Mouse (Mus musculus): Measurements from ENCODE around the gene Hoxd10. TPM values are rescaled to one million over a fixed set of nuclear protein-coding genes. Genes with fewer than 3 reads are reported as not detected.

The Hoxd10 gene
- polyA plus RNA-seq, 1 experiment from 2014 or later = not detected

DNA sequence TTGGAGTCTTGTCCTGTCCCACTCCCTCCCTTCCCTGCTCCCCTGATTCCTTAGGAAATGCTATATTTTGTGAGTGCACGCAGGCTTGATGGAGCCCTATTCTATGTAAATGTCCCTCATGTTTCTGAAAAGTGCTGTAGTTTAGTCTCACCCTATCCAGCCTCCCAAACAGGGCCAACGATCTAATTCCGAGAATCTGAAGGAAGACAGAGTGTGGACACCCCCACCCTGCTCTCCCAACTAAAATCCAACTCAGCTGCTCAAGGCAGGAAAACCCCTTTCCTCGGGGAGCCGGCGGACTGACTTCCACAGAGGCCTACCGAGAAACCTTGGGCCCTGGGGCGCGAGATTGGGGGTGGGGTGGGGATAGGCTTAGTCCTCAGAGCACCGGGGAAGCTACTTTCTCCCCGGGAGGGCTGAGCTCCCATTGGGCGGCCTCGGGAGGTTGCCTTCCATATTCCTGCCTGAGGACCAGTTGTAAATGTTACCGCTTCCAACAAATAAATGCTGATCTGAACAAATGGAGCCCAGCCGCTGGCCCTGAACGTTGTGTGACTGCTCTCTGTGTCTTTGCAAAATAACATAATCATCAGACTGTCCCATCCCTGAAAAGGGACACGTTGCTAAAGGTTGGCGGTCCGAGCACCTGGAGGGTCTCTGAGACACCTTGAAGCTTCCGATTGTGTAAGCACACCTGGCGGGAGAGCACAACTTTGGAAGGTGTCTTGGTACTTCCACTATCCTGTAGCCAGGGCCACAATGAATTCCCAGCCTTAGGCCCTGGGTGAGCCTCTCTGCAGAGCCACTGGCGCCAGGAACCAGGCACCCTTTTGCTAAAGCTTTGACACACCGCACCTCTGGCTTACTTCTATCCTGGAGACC is 8.2 kb downstream of the Hoxd10 start:
- Histone ChIP-seq H3K27ac (replicated peaks) (no peak overlapping the region), H3K9ac (ENCODE audit: low read length) (no peak overlapping the region), H3K27me3 (ENCODE audit: control insufficient read depth, insufficient read depth, low read length) (peaks cover 36% of the 10 kb centered on the region), H3K4me3 (ENCODE audit: low read depth, low read length) (no peak overlapping the region), H3K4me1 (replicated peaks; ENCODE audit: control insufficient read depth, insufficient read depth) (no peaks in the 10 kb centered on the region), H3K36me3 (ENCODE audit: control insufficient read depth, insufficient read depth, low read length) (no peaks in the 10 kb centered on the region), H3K4me2 (replicated peaks; ENCODE audit: low read depth) (no peak overlapping the region), H3K9me3 (ENCODE audit: control insufficient read depth, low read length) (no peaks in the 10 kb centered on the region)
- no peak for TF ChIP-seq CTCF (IDR thresholded peaks at IDR 0.05; ENCODE audit: low read depth)
- no peak for TF ChIP-seq EP300 (optimal IDR thresholded peaks at IDR 0.05)
- DNase-seq (ENCODE audit: low spot score) (no peak), ATAC-seq (ENCODE audit: low FRiP score, low TSS enrichment) (no peak)
- WGBS = 8% methylated on average over 23 of the region's 23 CpGs

DNA sequence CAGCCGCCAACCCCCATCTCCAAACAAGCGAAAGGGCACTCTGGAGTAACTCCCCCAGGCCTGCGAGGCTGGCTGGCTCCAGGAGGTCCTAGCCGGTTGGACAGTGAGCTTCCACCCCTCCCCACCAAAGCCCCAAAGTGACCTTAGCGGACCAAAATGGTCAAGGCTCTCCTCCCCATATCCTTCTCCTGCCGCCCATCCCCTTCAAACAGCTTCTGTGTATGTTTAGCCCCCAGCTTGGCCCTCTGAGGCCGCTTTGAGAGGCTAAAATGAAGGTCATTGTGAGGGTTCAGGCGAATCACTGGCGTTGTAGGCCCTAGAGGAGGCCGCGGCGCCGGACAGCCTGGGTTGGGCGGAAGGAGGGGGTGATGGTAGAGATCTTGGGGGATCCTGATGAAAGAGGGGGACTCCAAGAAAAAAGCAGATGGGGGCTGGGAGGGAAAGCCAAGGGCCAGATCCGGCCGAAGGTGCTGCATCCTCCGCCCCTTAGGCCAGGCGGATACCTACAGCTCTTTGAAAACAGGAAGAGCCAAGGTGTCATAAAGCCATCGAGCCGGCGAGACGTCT is 8.9 kb downstream of the Hoxd10 start:
- H3K4me3 ChIP-seq (ENCODE audit: low read depth, low read length) = no peak overlapping the region
- WGBS = 9% methylated on average over 22 of the region's 22 CpGs

DNA sequence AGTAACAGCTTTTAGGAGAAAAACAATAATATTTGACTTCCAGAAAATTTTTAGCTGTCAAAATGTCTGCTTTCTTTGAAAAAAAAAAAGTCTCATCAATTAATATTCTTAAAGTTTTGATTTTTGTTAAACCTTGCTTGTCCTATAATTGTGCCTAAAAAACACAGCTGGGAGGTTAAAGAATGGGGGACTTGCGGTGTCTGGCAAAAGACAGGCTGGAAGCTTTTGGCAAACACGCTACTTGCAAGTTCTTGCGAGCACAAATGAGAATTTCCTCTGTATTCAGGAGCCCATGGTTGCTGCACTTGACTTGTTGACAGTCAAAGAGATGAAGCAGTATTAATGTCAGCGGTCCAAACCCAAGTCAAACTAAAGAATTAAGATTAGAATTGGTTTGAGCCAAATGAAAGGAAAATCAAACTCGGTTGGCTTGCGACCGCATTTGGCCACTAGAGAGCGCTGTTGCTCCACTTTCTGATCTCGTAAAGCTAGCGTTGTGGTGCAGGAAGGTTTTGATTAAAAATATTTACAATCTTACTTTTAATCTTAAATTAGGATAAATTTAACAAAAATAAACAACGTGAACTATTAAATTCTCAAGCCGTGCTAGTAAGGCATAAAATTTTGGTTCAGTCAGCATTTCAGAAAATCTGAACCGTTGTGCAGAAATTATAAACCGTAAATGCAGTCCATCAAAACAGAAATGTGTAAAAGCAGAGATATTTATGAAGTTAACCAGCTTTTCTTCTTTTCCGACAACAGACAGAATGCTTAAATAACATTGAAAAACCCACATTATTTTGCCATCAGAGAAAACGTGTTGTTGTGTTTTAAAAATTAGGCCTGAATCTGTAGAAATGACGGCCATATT is 10.5 kb downstream of the Hoxd10 start:
- H3K4me1 ChIP-seq (replicated peaks; ENCODE audit: control insufficient read depth, insufficient read depth) = no peaks in the 10 kb centered on the region

More for the DNA sequence above, 8.9 kb downstream of the Hoxd10 start:
- Histone ChIP-seq H3K9ac (ENCODE audit: low read length) (no peak overlapping the region), H3K9me3 (ENCODE audit: control insufficient read depth, low read length) (no peaks in the 10 kb centered on the region), H3K4me1 (replicated peaks; ENCODE audit: control insufficient read depth, insufficient read depth) (no peaks in the 10 kb centered on the region), H3K27me3 (ENCODE audit: control insufficient read depth, insufficient read depth, low read length) (peaks cover 35% of the 10 kb centered on the region), H3K27ac (replicated peaks) (no peak overlapping the region), H3K4me2 (replicated peaks; ENCODE audit: low read depth) (no peak overlapping the region), H3K36me3 (ENCODE audit: control insufficient read depth, insufficient read depth, low read length) (no peaks in the 10 kb centered on the region)
- TF ChIP-seq CTCF (IDR thresholded peaks at IDR 0.05; ENCODE audit: low read depth) (no peak), EP300 (optimal IDR thresholded peaks at IDR 0.05) (no peak)
- ATAC-seq (ENCODE audit: low FRiP score, low TSS enrichment) = no peak
- DNase-seq (ENCODE audit: low spot score) = no peak

DNA sequence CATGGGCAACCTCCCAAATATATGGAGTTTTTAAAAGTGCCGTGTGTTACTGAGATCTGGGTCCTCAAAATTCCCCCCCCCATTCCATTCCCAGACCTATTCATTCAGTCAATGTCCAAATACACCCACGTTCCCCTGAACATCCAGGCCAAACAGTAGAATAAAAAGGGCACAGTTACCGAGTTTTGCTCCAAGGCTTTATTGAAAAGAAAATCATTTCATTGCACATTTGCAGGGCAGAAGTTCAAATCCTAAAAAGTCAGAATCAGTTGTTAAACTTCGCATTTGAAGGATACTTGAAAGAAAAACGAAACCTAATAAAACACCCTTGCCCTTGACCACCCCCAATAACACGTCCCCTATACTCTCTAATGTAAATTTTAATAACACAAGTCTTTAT is 11.1 kb downstream of the Hoxd10 start:
- H3K9ac ChIP-seq (ENCODE audit: low read length) = no peak overlapping the region
- TF ChIP-seq EP300 (optimal IDR thresholded peaks at IDR 0.05) = no peak
- H3K27me3 ChIP-seq (ENCODE audit: control insufficient read depth, insufficient read depth, low read length) = peaks cover 39% of the 10 kb centered on the region
- no peak overlapping the region for H3K27ac ChIP-seq (replicated peaks)
- H3K36me3 ChIP-seq (ENCODE audit: control insufficient read depth, insufficient read depth, low read length) = no peaks in the 10 kb centered on the region
- ATAC-seq (ENCODE audit: low FRiP score, low TSS enrichment) (no peak), DNase-seq (ENCODE audit: low spot score) (no peak)
- H3K4me2 ChIP-seq (replicated peaks; ENCODE audit: low read depth) = no peak overlapping the region
- WGBS = 29% methylated on average over 6 of the region's 6 CpGs
- H3K4me3 ChIP-seq (ENCODE audit: low read depth, low read length) = no peak overlapping the region
- H3K9me3 ChIP-seq (ENCODE audit: control insufficient read depth, low read length) = no peaks in the 10 kb centered on the region
- H3K4me1 ChIP-seq (replicated peaks; ENCODE audit: control insufficient read depth, insufficient read depth) = no peaks in the 10 kb centered on the region

More for the DNA sequence above, 10.5 kb downstream of the Hoxd10 start:
- TF ChIP-seq CTCF (IDR thresholded peaks at IDR 0.05; ENCODE audit: low read depth) (peak; percentile 92), EP300 (optimal IDR thresholded peaks at IDR 0.05) (no peak)
- Histone ChIP-seq H3K9ac (ENCODE audit: low read length) (no peak overlapping the region), H3K27ac (replicated peaks) (no peak overlapping the region), H3K9me3 (ENCODE audit: control insufficient read depth, low read length) (no peaks in the 10 kb centered on the region), H3K4me2 (replicated peaks; ENCODE audit: low read depth) (no peak overlapping the region), H3K27me3 (ENCODE audit: control insufficient read depth, insufficient read depth, low read length) (peaks cover 39% of the 10 kb centered on the region), H3K36me3 (ENCODE audit: control insufficient read depth, insufficient read depth, low read length) (no peaks in the 10 kb centered on the region), H3K4me3 (ENCODE audit: low read depth, low read length) (no peak overlapping the region)
- ATAC-seq (ENCODE audit: low FRiP score, low TSS enrichment) (no peak), DNase-seq (ENCODE audit: low spot score) (peak; percentile 76)
- whole genome bisulfite sequencing = 15% methylated on average over 17 of the region's 17 CpGs

DNA sequence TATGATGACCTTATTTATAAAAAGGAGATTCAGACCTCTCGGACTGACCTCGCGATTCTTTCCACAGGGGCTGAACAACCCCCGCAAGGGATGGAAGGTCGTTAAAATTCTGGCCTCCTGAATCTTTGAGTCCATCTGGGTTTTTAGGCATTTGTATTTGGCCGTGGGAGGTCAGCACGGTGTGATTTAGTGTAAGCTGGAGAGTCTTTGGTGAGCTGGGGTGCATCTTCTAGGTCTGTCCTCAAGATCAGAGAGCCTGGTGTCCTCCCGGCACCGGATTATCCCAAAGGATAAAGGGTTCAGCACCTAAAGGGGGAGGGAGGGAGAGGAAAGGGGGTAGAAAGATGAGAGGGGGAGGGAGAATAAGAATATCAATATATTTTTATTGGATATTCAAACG is 11.6 kb downstream of the Hoxd10 start:
- no peak for DNase-seq (ENCODE audit: low spot score)
- no peak for ATAC-seq (ENCODE audit: low FRiP score, low TSS enrichment)
- no peak overlapping the region for H3K27ac ChIP-seq (replicated peaks)
- no peak overlapping the region for H3K9ac ChIP-seq (ENCODE audit: low read length)
- 23% methylated on average over 10 of the region's 10 CpGs for WGBS
- H3K4me1 ChIP-seq (replicated peaks; ENCODE audit: control insufficient read depth, insufficient read depth) = no peaks in the 10 kb centered on the region
- no peak for TF ChIP-seq EP300 (optimal IDR thresholded peaks at IDR 0.05)
- no peak for TF ChIP-seq CTCF (IDR thresholded peaks at IDR 0.05; ENCODE audit: low read depth)
- no peak overlapping the region for H3K4me3 ChIP-seq (ENCODE audit: low read depth, low read length)
- no peaks in the 10 kb centered on the region for H3K36me3 ChIP-seq (ENCODE audit: control insufficient read depth, insufficient read depth, low read length)
- no peak overlapping the region for H3K4me2 ChIP-seq (replicated peaks; ENCODE audit: low read depth)
- no peaks in the 10 kb centered on the region for H3K9me3 ChIP-seq (ENCODE audit: control insufficient read depth, low read length)
- H3K27me3 ChIP-seq (ENCODE audit: control insufficient read depth, insufficient read depth, low read length) = peaks cover 39% of the 10 kb centered on the region
